Mouse (Mus musculus) liver, embryonic 14.5 days (tissue): ENCODE data around the gene Acin1. TPM values are rescaled to one million over a fixed set of nuclear protein-coding genes. Genes with fewer than 3 reads are reported as not detected.

Experiments used
- ATAC-seq: fragments of 200-750 bp; cut with Nextera tagmentation; 2 replicates; pipeline ENCODE4 v1.8.0; 2017; ENCODE audit warnings: moderate number of reproducible peaks, mild to moderate bottlenecking, moderate library complexity; ENCODE audit not compliant: insufficient read depth
- DNase-seq, 3 experiments: peaks; one replicate each; pipeline ENCODE4 v3.0.0-alpha.2; 2012 to 2013; ENCODE audit warnings: low read depth in 3 of 3, low spot score in 3 of 3
- H3K27ac ChIP-seq: fragments of 300-500 bp; sonication (generic); 2 replicates; pipeline ENCODE4 v1.5.1; 2014; ENCODE audit warnings: moderate library complexity, mild to moderate bottlenecking, control low read depth, inconsistent platforms
- H3K27me3 ChIP-seq: fragments of 300-500 bp; sonication (generic); 2 replicates; pipeline ENCODE4 v1.6.1; 2014; ENCODE audit warnings: mild to moderate bottlenecking, low read length, moderate library complexity; ENCODE audit not compliant: control insufficient read depth, insufficient read depth
- H3K36me3 ChIP-seq: fragments of 300-500 bp; sonication (generic); replicated peaks from 2 replicates; pipeline ENCODE4 v1.6.1; 2014; ENCODE audit warnings: low read depth; ENCODE audit not compliant: control insufficient read depth, insufficient read depth
- H3K4me1 ChIP-seq, 2 experiments: fragments of 200-500 bp in 1 of 2; fragments of 300-500 bp in 1 of 2; sonication (generic) in 1 of 2; replicated peaks; 2 replicates each; pipeline ENCODE4 v1.6.1; 2012 to 2014; ENCODE audit warnings: antibody characterized with exemption in 1 of 2, inconsistent platforms in 1 of 2, low read length in 1 of 2; ENCODE audit not compliant: control insufficient read depth in 2 of 2, insufficient read depth in 2 of 2
- H3K4me2 ChIP-seq: fragments of 300-500 bp; sonication (generic); 2 replicates; pipeline ENCODE4 v1.6.1; 2014; ENCODE audit warnings: low read depth, mild to moderate bottlenecking, control low read depth, moderate library complexity
- H3K4me3 ChIP-seq, 2 experiments: fragments of 200-500 bp in 1 of 2; fragments of 300-500 bp in 1 of 2; sonication (generic) in 1 of 2; 2 replicates each; pipeline ENCODE4 v1.5.1; 2012 to 2014; ENCODE audit warnings: low read depth in 2 of 2, low read length in 2 of 2, mild to moderate bottlenecking in 2 of 2, control low read depth in 1 of 2, inconsistent platforms in 1 of 2, moderate library complexity in 1 of 2; ENCODE audit not compliant: insufficient read depth in 1 of 2
- H3K9ac ChIP-seq: fragments of 300-500 bp; sonication (generic); replicated peaks from 2 replicates; pipeline ENCODE4 v1.6.1; 2014; ENCODE audit warnings: mild to moderate bottlenecking, control low read depth, moderate library complexity
- H3K9me3 ChIP-seq: fragments of 300-500 bp; sonication (generic); 2 replicates; pipeline ENCODE4 v1.6.1; 2016; ENCODE audit warnings: low read length, mixed read lengths; ENCODE audit not compliant: control insufficient read depth
- CTCF ChIP-seq: IDR thresholded peaks from 2 replicates; pipeline ENCODE4 v1.5.1; 2016; ENCODE audit warnings: antibody characterized with exemption, low read depth, control low read depth
- EP300 ChIP-seq: IDR thresholded peaks from 2 replicates; pipeline ENCODE4 v1.6.1; 2016; ENCODE audit warnings: antibody characterized with exemption, low read depth
- WGBS: fragments of 180-500 bp; shearing (Covaris S2); extraction: QIAGEN DNeasy Blood & Tissue Kit; methylation state at CpG from one replicate; pipeline ENCODE4 v1.1.7; 2014; ENCODE audit not compliant: insufficient replicate concordance; 5-methylcytosine and 5-hydroxymethylcytosine counted together
- polyA plus RNA-seq, 2 experiments: library from polyadenylated mRNA; depleted of rRNA in 1 of 2; stranded (reverse) in 1 of 2; unstranded in 1 of 2; fragments of >200 nt; fragmentation: Nextera tagmentation in 1 of 2; extraction: Ambion mirVana in 1 of 2; gene quantifications; 2 replicates each; pipeline versions ENCODE4 v1.2.1 to v1.2.3; 2012 to 2014

The Acin1 gene
- polyA plus RNA-seq, 2 experiments = 43.2 to 64.5 TPM

- no peak for TF ChIP-seq CTCF
- no peak for TF ChIP-seq EP300
- DNase-seq = no peak
- Histone ChIP-seq H3K9ac (no peak overlapping the region), H3K4me2 (no peak overlapping the region), H3K27me3 (no peaks in the 10 kb centered on the region), H3K36me3 (peaks cover 67% of the 10 kb centered on the region), H3K27ac (no peak overlapping the region), H3K4me3 (no peak overlapping the region), H3K9me3 (no peaks in the 10 kb centered on the region), H3K4me1 (no peaks in the 10 kb centered on the region)
- no peak for ATAC-seq
- WGBS = 79% methylated on average over 5 of the region's 5 CpGs
Observed at GRCm38 (mm10) chr14:54676290-54676689, 10.4 kb downstream of the Acin1 start.

GRCm38 (mm10) chr14:54674317-54674716 lies 12.4 kb downstream of the Acin1 start:
- H3K4me3 ChIP-seq = no peak overlapping the region
- DNase-seq = no peak
- H3K27me3 ChIP-seq = no peaks in the 10 kb centered on the region
- H3K9me3 ChIP-seq = no peaks in the 10 kb centered on the region
- no peak for ATAC-seq
- no peak overlapping the region for H3K4me2 ChIP-seq
- H3K36me3 ChIP-seq = peaks cover 59% of the 10 kb centered on the region
- no peak overlapping the region for H3K9ac ChIP-seq
- H3K27ac ChIP-seq = no peak overlapping the region
- TF ChIP-seq EP300 = no peak
- TF ChIP-seq CTCF = no peak
- no peaks in the 10 kb centered on the region for H3K4me1 ChIP-seq
- WGBS = 52% methylated on average over 2 of the region's 2 CpGs

DNA sequence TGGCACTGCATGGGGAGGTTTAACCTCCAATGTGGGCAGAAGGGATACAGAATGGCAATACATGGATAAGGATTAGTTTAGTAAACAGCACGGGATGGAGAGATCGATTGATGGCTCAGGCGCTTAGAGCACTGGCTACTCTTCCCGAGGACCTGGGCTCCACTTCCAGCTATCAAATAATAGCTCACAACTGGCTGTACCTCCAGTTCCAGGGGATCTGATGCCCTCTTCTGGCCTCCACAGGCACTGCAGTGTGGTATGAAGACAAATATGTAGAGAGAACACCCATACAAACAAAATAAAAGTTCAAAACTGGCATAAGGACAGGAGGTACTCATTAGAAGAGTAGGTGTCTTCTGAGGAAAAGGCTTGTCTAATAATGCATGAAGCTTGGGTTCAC lies 17.4 kb downstream of the Acin1 start:
- no peaks in the 10 kb centered on the region for H3K9me3 ChIP-seq
- no peak overlapping the region for H3K4me3 ChIP-seq
- H3K4me2 ChIP-seq = no peak overlapping the region
- DNase-seq (no peak), ATAC-seq (no peak)
- H3K9ac ChIP-seq = no peak overlapping the region
- H3K27ac ChIP-seq = no peak overlapping the region
- peak; percentile 87 for TF ChIP-seq CTCF
- no peak for TF ChIP-seq EP300
- 56% methylated on average over 4 of the region's 4 CpGs for WGBS
- H3K27me3 ChIP-seq = no peaks in the 10 kb centered on the region
- peaks cover 57% of the 10 kb centered on the region for H3K36me3 ChIP-seq
- no peaks in the 10 kb centered on the region for H3K4me1 ChIP-seq

DNA sequence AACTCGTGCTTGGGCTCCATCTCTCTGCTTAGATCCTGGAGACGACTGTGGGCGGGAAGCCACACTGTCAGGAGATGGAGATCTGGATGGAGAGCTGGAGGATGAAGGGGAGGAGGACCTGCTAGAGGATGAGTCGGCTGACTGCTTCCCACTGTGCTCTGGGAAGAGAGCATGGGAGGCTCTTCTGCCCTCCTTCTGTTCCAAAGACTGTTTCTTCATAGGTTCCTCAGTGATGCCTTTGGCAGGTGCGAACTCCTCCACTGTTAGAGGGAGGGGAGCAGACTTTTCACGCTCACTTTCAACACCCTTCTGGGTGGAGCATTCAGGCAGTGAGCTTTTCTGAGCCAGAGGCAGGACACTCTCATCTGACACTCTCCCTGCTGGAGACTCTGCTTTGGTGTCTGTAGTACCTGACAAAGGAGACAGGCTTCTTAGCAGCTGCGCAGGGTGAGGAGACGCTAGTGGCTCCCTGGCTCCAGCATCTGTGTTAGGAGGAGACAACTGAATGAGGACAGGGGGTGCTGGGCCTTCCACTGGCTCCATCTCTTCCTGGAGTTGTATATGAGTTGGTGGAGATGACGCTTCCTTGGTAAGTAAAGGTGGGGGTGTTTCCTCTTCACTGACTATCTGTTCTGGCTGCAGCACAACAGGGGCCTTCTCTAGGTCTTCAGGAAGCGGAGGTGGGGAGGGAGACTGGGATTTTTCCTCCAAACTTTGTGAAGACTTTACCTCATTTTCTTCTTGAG lies 22.1 kb downstream of the Acin1 start:
- ATAC-seq (no peak), DNase-seq (no peak)
- peaks cover 85% of the 10 kb centered on the region for H3K36me3 ChIP-seq
- H3K4me1 ChIP-seq = no peaks in the 10 kb centered on the region
- no peaks in the 10 kb centered on the region for H3K9me3 ChIP-seq
- no peak overlapping the region for H3K27ac ChIP-seq
- no peak overlapping the region for H3K4me3 ChIP-seq
- H3K9ac ChIP-seq = no peak overlapping the region
- WGBS = 81% methylated on average over 10 of the region's 10 CpGs
- TF ChIP-seq CTCF = no peak
- no peak for TF ChIP-seq EP300
- H3K27me3 ChIP-seq = no peaks in the 10 kb centered on the region
- H3K4me2 ChIP-seq = no peak overlapping the region

- Histone ChIP-seq H3K27ac (no peak overlapping the region), H3K9me3 (no peaks in the 10 kb centered on the region), H3K9ac (no peak overlapping the region), H3K4me3 (no peak overlapping the region), H3K27me3 (no peaks in the 10 kb centered on the region), H3K36me3 (peaks cover 91% of the 10 kb centered on the region), H3K4me2 (no peak overlapping the region), H3K4me1 (no peaks in the 10 kb centered on the region)
- DNase-seq = peak in 1 of 3 experiments; percentile 53
- 83% methylated on average over 2 of the region's 2 CpGs for WGBS
- ATAC-seq = no peak
- TF ChIP-seq CTCF = no peak
Observed at GRCm38 (mm10) chr14:54660009-54660408, 26.7 kb downstream of the Acin1 start.
